Mouse (Mus musculus): ENCODE measurements around the gene Colq. TPM values are rescaled to one million over a fixed set of nuclear protein-coding genes. Genes with fewer than 3 reads are reported as not detected.

The Colq gene
- total RNA-seq, 2 experiments from 2014 or later = not detected

Other genes starting within 250 kb of the Colq start
- 100 to 1,000 TPM; 136 to 182 TPM for gene Sh3bp5, start 155.3 kb downstream of the Colq start, total RNA-seq (2021)
- 10 to 100 TPM; 52.1 to 60.1 TPM for gene Eaf1, start 96.9 kb downstream of the Colq start, total RNA-seq (2021)
- 10 to 100 TPM; 19.9 to 20.8 TPM for gene Mettl6, start 96.3 kb downstream of the Colq start, total RNA-seq (2021)
- not detected for gene Gm49387, start 49.5 kb upstream of the Colq start, total RNA-seq (2021)
- gene Btd, start 49.7 kb upstream of the Colq start, total RNA-seq (2021) = 10 to 100 TPM; 41.3 to 57.0 TPM
- 10 to 100 TPM; 46.3 to 46.8 TPM for gene Hacl1, start 49.9 kb upstream of the Colq start, total RNA-seq (2021)
- gene Ankrd28, start 239.3 kb upstream of the Colq start, total RNA-seq (2021) = 10 to 100 TPM; 14.3 to 15.4 TPM

Measured in adrenal gland, adult 18-20 months (tissue).